Mouse (Mus musculus): Measurements from ENCODE around the gene Prl8a1.

The Prl8a1 gene

DNA sequence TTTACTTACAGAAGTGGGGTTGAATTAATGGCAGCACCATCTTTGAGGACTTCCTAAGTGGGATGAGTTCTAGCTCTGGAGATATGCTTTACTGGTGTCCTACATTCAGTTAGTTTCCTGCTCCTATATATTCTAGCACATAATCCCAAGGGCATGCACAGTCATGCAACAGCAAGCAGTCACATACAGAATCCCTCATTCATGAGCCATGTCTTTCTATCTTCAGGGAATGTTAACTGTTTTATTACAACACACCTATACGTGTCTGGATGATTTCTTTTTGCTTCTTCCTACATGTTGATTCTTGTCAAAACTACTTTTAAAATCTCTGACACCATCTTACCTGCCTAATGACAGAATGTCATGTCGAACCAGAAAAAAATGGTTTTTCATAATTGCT is at the start of gene Prl8a1:
Prl8a1 (minus strand) TSS at position 101 of the 400 bp plus-strand sequence.
- DNase-seq = no peak

DNA sequence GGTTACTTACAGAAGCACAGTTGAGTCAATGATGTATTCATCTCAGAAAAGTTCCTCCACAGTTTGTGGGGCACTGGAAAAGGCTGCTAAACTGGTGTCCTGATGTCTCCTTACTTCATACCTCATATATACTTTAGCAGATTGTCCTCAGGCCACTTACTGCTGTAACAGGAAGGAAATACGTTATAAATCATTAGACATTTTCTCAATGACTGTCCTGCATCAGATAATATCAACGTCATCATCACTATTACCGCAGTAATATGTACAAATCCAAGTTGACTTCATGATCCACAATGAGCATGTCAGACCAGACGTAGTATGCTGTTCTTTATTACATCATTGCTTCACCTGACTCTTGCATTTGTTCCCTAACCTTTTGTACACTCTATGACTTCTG is 28.5 kb upstream of the Prl8a1 start, which contains the start of gene Prl7b1:
Prl7b1 (minus strand) TSS at position 101 of the 400 bp plus-strand sequence.
- no peak for DNase-seq

DNA sequence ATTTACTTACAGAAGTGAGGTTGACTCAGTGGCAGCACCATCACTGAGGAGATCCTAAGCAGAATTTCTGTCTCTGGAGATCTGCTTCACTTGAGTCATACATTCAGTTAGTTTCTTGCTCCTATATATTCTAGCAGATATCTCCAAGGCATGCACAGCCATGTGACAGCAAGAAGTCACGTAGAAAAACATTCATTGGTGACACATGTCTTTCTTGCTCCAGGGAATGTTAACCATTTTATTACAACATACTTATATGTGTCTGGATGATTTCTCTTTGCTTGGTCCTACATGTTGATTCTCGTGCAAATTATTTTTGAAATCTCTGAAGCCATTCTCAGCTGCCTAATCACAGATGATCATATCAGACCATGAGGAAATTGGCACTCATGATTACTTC is 17.5 kb downstream of the Prl8a1 start, which contains the start of gene Prl8a9:
Prl8a9 (minus strand) TSS at position 101 of the 400 bp plus-strand sequence.
- no peak for DNase-seq

DNA sequence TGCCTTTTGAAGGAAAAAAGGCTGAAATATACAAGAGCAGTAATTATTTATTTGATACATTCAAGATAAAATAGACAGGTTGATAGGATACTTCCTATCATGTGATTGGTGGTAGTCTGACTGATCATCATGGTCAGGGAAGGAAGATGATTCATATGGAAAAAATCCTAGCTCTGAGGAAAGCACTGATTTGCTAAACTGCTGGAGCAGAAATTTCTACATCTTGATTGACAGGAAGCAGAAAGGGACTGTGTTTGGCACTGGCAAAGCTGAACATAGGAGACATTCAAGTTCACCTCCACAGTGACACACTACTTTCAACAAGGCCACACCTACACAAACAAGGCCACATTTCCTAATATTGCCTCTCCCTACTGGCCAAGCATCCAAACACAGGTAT is 28.6 kb downstream of the Prl8a1 start:
- DNase-seq = no peak

Data from B cell, adult 2 months (primary cell).